Mouse (Mus musculus) inflammation-experienced regulatory T-cells, adult 6 months (primary cell): ENCODE measurements around the gene Tiprl. TPM values are rescaled to one million over a fixed set of nuclear protein-coding genes. Genes with fewer than 3 reads are reported as not detected.

Source experiments
- ATAC-seq: one replicate; pipeline ENCODE4 v1.8.0; 2017
- polyA plus RNA-seq, 3 experiments: library from polyadenylated mRNA; unstranded; fragments of 100-300 nt; shearing (Covaris generic); gene quantifications; one replicate each; pipeline ENCODE4 v1.2.1; 2017

Tiprl gene
- 100 to 1,000 TPM; 109 to 158 (median 114) TPM for polyA plus RNA-seq

- ATAC-seq: peak; percentile 95
Observed at GRCm38 (mm10) chr1:165236321-165237298, at the start of gene Tiprl. Tiprl (minus strand) TSS chr1:165236996.

GRCm38 (mm10) chr1:165284096-165284495, 47.3 kb upstream of the Tiprl start:
- ATAC-seq: no peak

GRCm38 (mm10) chr1:165282967-165283345, 46.2 kb upstream of the Tiprl start:
- ATAC-seq: no peak

- ATAC-seq: no peak
Observed at GRCm38 (mm10) chr1:165282222-165282966, 45.6 kb upstream of the Tiprl start.

GRCm38 (mm10) chr1:165281351-165282221, 44.8 kb upstream of the Tiprl start:
- ATAC-seq: no peak

- ATAC-seq: no peak
Observed at GRCm38 (mm10) chr1:165280741-165281140, 43.9 kb upstream of the Tiprl start.

- no peak for ATAC-seq
Observed at GRCm38 (mm10) chr1:165274946-165275345, 38.1 kb upstream of the Tiprl start.

GRCm38 (mm10) chr1:165252027-165252671, 15.4 kb upstream of the Tiprl start:
- ATAC-seq: peak; percentile 63

GRCm38 (mm10) chr1:165250546-165250945, 13.8 kb upstream of the Tiprl start:
- ATAC-seq: no peak

- no peak for ATAC-seq
Observed at GRCm38 (mm10) chr1:165248842-165249241, 12.0 kb upstream of the Tiprl start.

- ATAC-seq: no peak
Observed at GRCm38 (mm10) chr1:165247788-165248187, 11.0 kb upstream of the Tiprl start.

GRCm38 (mm10) chr1:165247085-165247484, 10.3 kb upstream of the Tiprl start:
- ATAC-seq: no peak

- ATAC-seq: no peak
Observed at GRCm38 (mm10) chr1:165246587-165246986, 9.8 kb upstream of the Tiprl start.

- ATAC-seq: no peak
Observed at GRCm38 (mm10) chr1:165235846-165236245, 950 bp downstream of the Tiprl start.

- no peak for ATAC-seq
Observed at GRCm38 (mm10) chr1:165233806-165234205, 3.0 kb downstream of the Tiprl start.

- no peak for ATAC-seq
Observed at GRCm38 (mm10) chr1:165230691-165231090, 6.1 kb downstream of the Tiprl start.

- ATAC-seq: no peak
Observed at GRCm38 (mm10) chr1:165229577-165229976, 7.2 kb downstream of the Tiprl start.

GRCm38 (mm10) chr1:165217023-165217589, 19.7 kb downstream of the Tiprl start:
- ATAC-seq: no peak

GRCm38 (mm10) chr1:165215831-165216230, 21.0 kb downstream of the Tiprl start:
- ATAC-seq: no peak

GRCm38 (mm10) chr1:165205591-165205990, 31.2 kb downstream of the Tiprl start:
- ATAC-seq: no peak

GRCm38 (mm10) chr1:165203488-165204035, 33.2 kb downstream of the Tiprl start:
- ATAC-seq: no peak
